8 mouse cellular contexts compared by ENCODE assay signal in genomic region chr1:165119760-165120159, GRCm38 (mm10). TPM values are rescaled to one million over a fixed set of nuclear protein-coding genes. Genes with fewer than 3 reads are reported as not detected.
DNase-seq lines count a peak whose midpoint lies in the region; ATAC-seq and TF ChIP-seq lines count a peak whose summit lies in the region.

No protein-coding gene starts in this region.

- DNase-seq in layer of hippocampus, adult 2 months (ENCODE audit: low spot score in 2 of 2) = peak in 1 of 2 experiments; percentile 25
- no peak for DNase-seq in layer of hippocampus, adult 8-10 months (ENCODE audit: low spot score in 2 of 2)
- DNase-seq in embryonic facial prominence, embryonic 11.5 days (ENCODE audit: low spot score) = no peak
- DNase-seq in midbrain, embryonic 14.5 days = peak; percentile 37
- DNase-seq in yolk sac, embryonic 10.5 days (ENCODE audit: low spot score) = no peak
- no peak for DNase-seq in thymus, adult 2 months
- DNase-seq in thymus, postnatal 25 days = no peak

- H3K27ac ChIP-seq in layer of hippocampus, adult 2 months = peak overlapping the region; percentile 84
- H3K27ac ChIP-seq in embryonic facial prominence, embryonic 11.5 days (replicated peaks; ENCODE audit: low read depth, low read length) = no peak overlapping the region
- H3K27ac ChIP-seq in heart, embryonic 15.5 days = peak overlapping the region; percentile 31
- 0 out of 2 replicates have a peak overlapping the region, but pooled peaks have one; percentile 32 for H3K27ac ChIP-seq in midbrain, embryonic 14.5 days (replicated peaks; ENCODE audit: low read depth, low read length)
- H3K27ac ChIP-seq in thymus, adult 2 months (ENCODE audit: control insufficient read depth, insufficient read depth, low read length) = no peak overlapping the region

- H3K4me3 ChIP-seq in layer of hippocampus, adult 2 months = peak overlapping the region; percentile 35; the same call in 1 of the 2 replicates
- no peak overlapping the region for H3K4me3 ChIP-seq in embryonic facial prominence, embryonic 11.5 days (ENCODE audit: low read depth, low read length)
- no peak overlapping the region for H3K4me3 ChIP-seq in heart, embryonic 15.5 days
- 0 out of 2 replicates have a peak overlapping the region, but pooled peaks have one; percentile 10 for H3K4me3 ChIP-seq in midbrain, embryonic 14.5 days (replicated peaks; ENCODE audit: low read depth, low read length)
- H3K4me3 ChIP-seq in thymus, adult 2 months (ENCODE audit: control insufficient read depth, insufficient read depth, low read length) = no peak overlapping the region

- no peak for TF ChIP-seq CTCF in layer of hippocampus, adult 2 months (conservative IDR thresholded peaks at IDR 0.05)
- TF ChIP-seq CTCF in thymus, adult 2 months (IDR thresholded peaks at IDR 0.05; ENCODE audit: borderline replicate concordance, control insufficient read depth, extremely low read depth, insufficient read depth, low read length, poor library complexity) = no peak

- H3K4me1 ChIP-seq in embryonic facial prominence, embryonic 11.5 days (ENCODE audit: control insufficient read depth, insufficient read depth, low read length) = no peaks in the 10 kb centered on the region
- H3K4me1 ChIP-seq in heart, embryonic 15.5 days (replicated peaks) = peaks cover 27% of the 10 kb centered on the region
- peaks cover 12% of the 10 kb centered on the region for H3K4me1 ChIP-seq in midbrain, embryonic 14.5 days (ENCODE audit: control insufficient read depth, insufficient read depth, low read length)
- peaks cover 9% of the 10 kb centered on the region; the same call in 1 of the 2 replicates for H3K4me1 ChIP-seq in thymus, adult 2 months (replicated peaks; ENCODE audit: control insufficient read depth, insufficient read depth, low read length)

- no peak for TF ChIP-seq POLR2A in thymus, adult 2 months (IDR thresholded peaks at IDR 0.05; ENCODE audit: control insufficient read depth, extremely low read depth, insufficient read depth, low read length, poor library complexity)

- H3K9me3 ChIP-seq in embryonic facial prominence, embryonic 11.5 days (replicated peaks; ENCODE audit: control insufficient read depth, low read length) = no peaks in the 10 kb centered on the region
- H3K9me3 ChIP-seq in heart, embryonic 15.5 days (replicated peaks) = no peaks in the 10 kb centered on the region
- no peaks in the 10 kb centered on the region for H3K9me3 ChIP-seq in midbrain, embryonic 14.5 days (ENCODE audit: control insufficient read depth, low read length)

- H3K4me2 ChIP-seq in embryonic facial prominence, embryonic 11.5 days (ENCODE audit: low read depth, low read length) = peak overlapping the region; percentile 13; the same call in 1 of the 2 replicates
- H3K4me2 ChIP-seq in heart, embryonic 15.5 days = peak overlapping the region; percentile 41
- H3K4me2 ChIP-seq in midbrain, embryonic 14.5 days (ENCODE audit: low read length) = peak overlapping the region; percentile 45

- 18% methylated on average over 9 of the region's 9 CpGs for WGBS in embryonic facial prominence, embryonic 11.5 days
- 25% methylated on average over 9 of the region's 9 CpGs for WGBS in heart, embryonic 15.5 days
- 5% methylated on average over 9 of the region's 9 CpGs for WGBS in midbrain, embryonic 14.5 days
- WGBS in thymus, adult 2 months = 77% methylated on average over 9 of the region's 9 CpGs

- no peaks in the 10 kb centered on the region for H3K27me3 ChIP-seq in embryonic facial prominence, embryonic 11.5 days (ENCODE audit: control insufficient read depth, insufficient read depth, low read length)
- no peaks in the 10 kb centered on the region for H3K27me3 ChIP-seq in heart, embryonic 15.5 days
- H3K27me3 ChIP-seq in midbrain, embryonic 14.5 days (ENCODE audit: control insufficient read depth, insufficient read depth, low read length) = 0 out of 2 replicates have a peak, but pooled peaks cover 4% of the 10 kb centered on the region
- no peaks in the 10 kb centered on the region for H3K27me3 ChIP-seq in thymus, adult 2 months (ENCODE audit: control insufficient read depth, insufficient read depth, low read length)

- no peak overlapping the region for H3K9ac ChIP-seq in embryonic facial prominence, embryonic 11.5 days (replicated peaks; ENCODE audit: low read length)
- no peak overlapping the region; the same call in 1 of the 2 replicates for H3K9ac ChIP-seq in heart, embryonic 15.5 days
- H3K9ac ChIP-seq in midbrain, embryonic 14.5 days (replicated peaks; ENCODE audit: low read length) = no peak overlapping the region; the same call in 1 of the 2 replicates

- 0 out of 2 replicates have a peak, but pooled peaks have one; percentile 27 for ATAC-seq in embryonic facial prominence, embryonic 11.5 days (replicated peaks; ENCODE audit: insufficient number of reproducible peaks, low FRiP score, low TSS enrichment, low read depth)
- ATAC-seq in heart, embryonic 15.5 days (replicated peaks; ENCODE audit: insufficient number of reproducible peaks, insufficient read depth, low FRiP score, low read depth) = no peak
- ATAC-seq in midbrain, embryonic 14.5 days (ENCODE audit: low FRiP score, low TSS enrichment) = peak; percentile 41

- no peaks in the 10 kb centered on the region for H3K36me3 ChIP-seq in embryonic facial prominence, embryonic 11.5 days (replicated peaks; ENCODE audit: control insufficient read depth, insufficient read depth, low read depth, low read length)
- H3K36me3 ChIP-seq in heart, embryonic 15.5 days = no peaks in the 10 kb centered on the region
- no peaks in the 10 kb centered on the region for H3K36me3 ChIP-seq in midbrain, embryonic 14.5 days (ENCODE audit: control insufficient read depth, insufficient read depth, low read length)
- no peaks in the 10 kb centered on the region for H3K36me3 ChIP-seq in thymus, adult 2 months (ENCODE audit: control insufficient read depth, insufficient read depth, low read length)

RNA-seq across cellular contexts. Expression of gene Tbx19, which starts 40.8 kb away (rescaled TPM):
- total RNA-seq in layer of hippocampus, adult 2 months (2021) = not detected
- not detected for total RNA-seq in layer of hippocampus, adult 8-10 months (2022)
- polyA plus RNA-seq in embryonic facial prominence, embryonic 11.5 days (2014; fragmentation: Nextera tagmentation; extraction: Ambion mirVana) = 0.21 TPM in 1 of 2 replicates, not detected in the other
- 0.19 TPM in 1 of 2 replicates, not detected in the other for polyA plus RNA-seq in heart, embryonic 15.5 days (2015; fragmentation: Nextera tagmentation; extraction: Ambion mirVana)
- not detected in 2 replicates for polyA plus RNA-seq in midbrain, embryonic 14.5 days (2014; fragmentation: Nextera tagmentation; extraction: Ambion mirVana)
- polyA plus RNA-seq in thymus, adult 2 months (2012; rRNA removed) = 9.6 and 10.3 TPM in 2 replicates

Comparison
In these comparisons a context has a peak if more than half of its experiments do, and no peak if none do; other contexts are left out.
1. H3K27ac ChIP-seq: peak in layer of hippocampus, adult 2 months (single experiment), heart, embryonic 15.5 days (single experiment) and midbrain, embryonic 14.5 days (single experiment); none in embryonic facial prominence, embryonic 11.5 days (single experiment) and thymus, adult 2 months (single experiment).
2. H3K4me3 ChIP-seq: peak in layer of hippocampus, adult 2 months (single experiment) and midbrain, embryonic 14.5 days (single experiment); none in embryonic facial prominence, embryonic 11.5 days (single experiment), heart, embryonic 15.5 days (single experiment) and thymus, adult 2 months (single experiment).
3. Peak in every context shown above with its lines, with median percentiles within 50 percentile points of each other: H3K4me2 ChIP-seq.